Mouse (Mus musculus): ENCODE results near the gene Vmn2r88. TPM values are rescaled to one million over a fixed set of nuclear protein-coding genes. Genes with fewer than 3 reads are reported as not detected.

The Vmn2r88 gene
- not detected for polyA plus RNA-seq (2015; fragmentation: Illumina TruSeq; extraction: RNeasy Lipid Tissue Mini Kit (QIAGEN cat#74804); ENCODE audit: insufficient read depth, low read depth, low replicate concordance)

DNA sequence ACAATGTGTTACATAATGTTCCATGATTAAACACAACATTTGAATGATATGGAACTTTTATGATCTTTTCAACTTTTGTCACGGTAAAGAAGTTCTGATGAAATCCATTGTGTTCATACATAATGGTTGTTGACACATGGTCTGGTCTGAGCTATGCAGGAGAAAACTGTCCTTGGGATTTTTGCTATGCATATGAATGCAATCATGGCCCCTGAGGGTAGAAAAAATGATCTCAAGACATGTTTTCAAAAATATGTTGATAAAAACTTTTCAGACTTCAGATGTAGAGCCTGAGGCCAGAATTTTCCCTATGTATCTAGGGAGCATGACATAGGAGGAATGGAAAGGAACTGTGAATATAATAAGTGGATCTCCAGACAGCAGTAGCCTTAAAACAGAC, at the start of gene Vmn2r88:
Gene Vmn2r88, plus strand, starts transcription at position 301 of the 400 bp plus-strand sequence.

DNA sequence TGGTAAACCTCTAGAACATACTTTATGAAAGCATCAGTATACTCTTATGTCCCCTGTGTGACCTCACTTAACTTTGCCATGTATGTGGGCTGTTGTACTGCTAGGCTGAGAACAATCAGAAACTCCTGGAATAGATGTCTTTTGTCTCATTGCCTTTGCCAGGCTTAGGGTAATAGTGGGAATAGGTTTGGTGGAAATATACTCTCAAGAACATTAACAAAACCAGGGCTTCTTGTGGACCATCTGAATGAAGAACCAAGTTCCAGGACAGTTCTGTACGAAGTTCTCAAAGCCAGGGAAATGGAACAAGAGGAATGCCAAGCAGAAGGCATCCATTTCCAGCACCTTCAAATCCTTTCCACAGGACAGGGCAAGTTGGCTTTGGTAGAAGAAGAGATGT, 49.2 kb upstream of the Vmn2r88 start, which contains the start of gene Gm7247:
Gene Gm7247, plus strand, starts transcription at position 301 of the 400 bp plus-strand sequence.

DNA sequence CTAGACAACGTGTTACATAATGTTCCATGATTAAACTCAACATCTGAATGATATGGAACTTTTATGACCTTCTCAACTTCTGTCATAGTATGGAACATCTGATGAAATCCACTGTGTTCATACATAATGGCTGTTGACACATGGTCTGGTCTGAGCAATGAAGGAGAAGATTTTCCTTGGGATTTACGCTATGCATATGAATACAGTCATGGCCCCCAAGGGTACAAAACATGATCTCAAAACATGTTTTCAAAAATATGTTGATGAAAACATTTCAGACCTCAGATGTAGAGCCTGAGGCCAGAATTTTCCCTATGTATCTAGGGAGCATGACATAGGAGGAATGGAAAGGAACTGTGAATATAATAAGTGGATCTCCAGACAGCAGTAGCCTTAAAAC, 40.9 kb downstream of the Vmn2r88 start, which contains the start of gene Vmn2r89:
Gene Vmn2r89, plus strand, starts transcription at position 301 of the 400 bp plus-strand sequence.

Other genes with a start within 250 kb of the Vmn2r88 start
- gene Rnase2b, start 248.6 kb upstream of the Vmn2r88 start, polyA plus RNA-seq (2015; fragmentation: Illumina TruSeq; extraction: RNeasy Lipid Tissue Mini Kit (QIAGEN cat#74804); ENCODE audit: insufficient read depth, low read depth, low replicate concordance): not detected
- not detected for gene Ang2, start 211.7 kb upstream of the Vmn2r88 start, polyA plus RNA-seq (2015; fragmentation: Illumina TruSeq; extraction: RNeasy Lipid Tissue Mini Kit (QIAGEN cat#74804); ENCODE audit: insufficient read depth, low read depth, low replicate concordance)
- gene Ear14, start 207.4 kb upstream of the Vmn2r88 start, polyA plus RNA-seq (2015; fragmentation: Illumina TruSeq; extraction: RNeasy Lipid Tissue Mini Kit (QIAGEN cat#74804); ENCODE audit: insufficient read depth, low read depth, low replicate concordance): not detected
- gene Rnase2a, start 154.7 kb upstream of the Vmn2r88 start, polyA plus RNA-seq (2015; fragmentation: Illumina TruSeq; extraction: RNeasy Lipid Tissue Mini Kit (QIAGEN cat#74804); ENCODE audit: insufficient read depth, low read depth, low replicate concordance): not detected
- not detected for gene Gm7247, start 49.1 kb upstream of the Vmn2r88 start, polyA plus RNA-seq (2015; fragmentation: Illumina TruSeq; extraction: RNeasy Lipid Tissue Mini Kit (QIAGEN cat#74804); ENCODE audit: insufficient read depth, low read depth, low replicate concordance)
- not detected for gene Vmn2r89, start 41.0 kb downstream of the Vmn2r88 start, polyA plus RNA-seq (2015; fragmentation: Illumina TruSeq; extraction: RNeasy Lipid Tissue Mini Kit (QIAGEN cat#74804); ENCODE audit: insufficient read depth, low read depth, low replicate concordance)
- gene Gm5622, start 142.0 kb downstream of the Vmn2r88 start, polyA plus RNA-seq (2015; fragmentation: Illumina TruSeq; extraction: RNeasy Lipid Tissue Mini Kit (QIAGEN cat#74804); ENCODE audit: insufficient read depth, low read depth, low replicate concordance): not detected
- not detected for gene Gm17175, start 163.2 kb downstream of the Vmn2r88 start, polyA plus RNA-seq (2015; fragmentation: Illumina TruSeq; extraction: RNeasy Lipid Tissue Mini Kit (QIAGEN cat#74804); ENCODE audit: insufficient read depth, low read depth, low replicate concordance)
- not detected for gene Gm17174, start 181.3 kb downstream of the Vmn2r88 start, polyA plus RNA-seq (2015; fragmentation: Illumina TruSeq; extraction: RNeasy Lipid Tissue Mini Kit (QIAGEN cat#74804); ENCODE audit: insufficient read depth, low read depth, low replicate concordance)
- not detected for gene Gm17078, start 200.5 kb downstream of the Vmn2r88 start, polyA plus RNA-seq (2015; fragmentation: Illumina TruSeq; extraction: RNeasy Lipid Tissue Mini Kit (QIAGEN cat#74804); ENCODE audit: insufficient read depth, low read depth, low replicate concordance)
- gene Gm4181, start 224.8 kb downstream of the Vmn2r88 start, polyA plus RNA-seq (2015; fragmentation: Illumina TruSeq; extraction: RNeasy Lipid Tissue Mini Kit (QIAGEN cat#74804); ENCODE audit: insufficient read depth, low read depth, low replicate concordance): not detected

Data from pancreas, adult 10 weeks (tissue).